Mouse (Mus musculus): Measurements from ENCODE around the gene Setd2. TPM values are rescaled to one million over a fixed set of nuclear protein-coding genes. Genes with fewer than 3 reads are reported as not detected.

Gene Setd2
- polyA plus RNA-seq, 1 experiment from 2014 or later = 29.0 TPM

GRCm38 (mm10) chr9:110533645-110534044 is 1.2 kb downstream of the Setd2 start:
- Histone ChIP-seq H3K36me3 (ENCODE audit: control insufficient read depth, insufficient read depth, low read length) (no peaks in the 10 kb centered on the region), H3K9ac (ENCODE audit: low read length) (peak overlapping the region; percentile 100), H3K4me2 (ENCODE audit: low read depth, low read length) (peak overlapping the region; percentile 88), H3K27me3 (ENCODE audit: control insufficient read depth, insufficient read depth, low read length) (no peaks in the 10 kb centered on the region), H3K27ac (ENCODE audit: low read length) (no peak overlapping the region), H3K9me3 (replicated peaks; ENCODE audit: control insufficient read depth, low read length) (no peaks in the 10 kb centered on the region), H3K4me3 (replicated peaks; ENCODE audit: low read length) (peak overlapping the region; percentile 99), H3K4me1 (ENCODE audit: control insufficient read depth, insufficient read depth, low read length) (peaks cover 15% of the 10 kb centered on the region)
- no peak for ATAC-seq (ENCODE audit: insufficient read depth, low FRiP score)
- WGBS = 20% methylated on average over 5 of the region's 5 CpGs

- Histone ChIP-seq H3K4me1 (ENCODE audit: control insufficient read depth, insufficient read depth, low read length) (peaks cover 15% of the 10 kb centered on the region), H3K27me3 (ENCODE audit: control insufficient read depth, insufficient read depth, low read length) (no peaks in the 10 kb centered on the region), H3K4me3 (replicated peaks; ENCODE audit: low read length) (no peak overlapping the region), H3K9ac (ENCODE audit: low read length) (no peak overlapping the region), H3K27ac (ENCODE audit: low read length) (no peak overlapping the region), H3K4me2 (ENCODE audit: low read depth, low read length) (0 out of 2 replicates have a peak overlapping the region, but pooled peaks have one; percentile 88), H3K36me3 (ENCODE audit: control insufficient read depth, insufficient read depth, low read length) (no peaks in the 10 kb centered on the region), H3K9me3 (replicated peaks; ENCODE audit: control insufficient read depth, low read length) (no peaks in the 10 kb centered on the region)
- no peak for ATAC-seq (ENCODE audit: insufficient read depth, low FRiP score)
- 83% methylated on average over 2 of the region's 2 CpGs for WGBS
Measured at GRCm38 (mm10) chr9:110535114-110535513, 2.7 kb downstream of the Setd2 start.

GRCm38 (mm10) chr9:110536636-110537035 is 4.2 kb downstream of the Setd2 start:
- Histone ChIP-seq H3K4me2 (ENCODE audit: low read depth, low read length) (no peak overlapping the region), H3K27me3 (ENCODE audit: control insufficient read depth, insufficient read depth, low read length) (no peaks in the 10 kb centered on the region), H3K4me1 (ENCODE audit: control insufficient read depth, insufficient read depth, low read length) (peaks cover 15% of the 10 kb centered on the region), H3K4me3 (replicated peaks; ENCODE audit: low read length) (no peak overlapping the region), H3K27ac (ENCODE audit: low read length) (no peak overlapping the region), H3K9ac (ENCODE audit: low read length) (no peak overlapping the region), H3K9me3 (replicated peaks; ENCODE audit: control insufficient read depth, low read length) (no peaks in the 10 kb centered on the region), H3K36me3 (ENCODE audit: control insufficient read depth, insufficient read depth, low read length) (no peaks in the 10 kb centered on the region)
- no peak for ATAC-seq (ENCODE audit: insufficient read depth, low FRiP score)
- WGBS = 90% methylated on average over 2 of the region's 2 CpGs

- Histone ChIP-seq H3K4me1 (ENCODE audit: control insufficient read depth, insufficient read depth, low read length) (peaks cover 15% of the 10 kb centered on the region), H3K9ac (ENCODE audit: low read length) (no peak overlapping the region), H3K27me3 (ENCODE audit: control insufficient read depth, insufficient read depth, low read length) (no peaks in the 10 kb centered on the region), H3K4me3 (replicated peaks; ENCODE audit: low read length) (no peak overlapping the region), H3K4me2 (ENCODE audit: low read depth, low read length) (no peak overlapping the region), H3K36me3 (ENCODE audit: control insufficient read depth, insufficient read depth, low read length) (no peaks in the 10 kb centered on the region), H3K9me3 (replicated peaks; ENCODE audit: control insufficient read depth, low read length) (no peaks in the 10 kb centered on the region), H3K27ac (ENCODE audit: low read length) (no peak overlapping the region)
- no peak for ATAC-seq (ENCODE audit: insufficient read depth, low FRiP score)
Measured at GRCm38 (mm10) chr9:110538511-110538910, 6.1 kb downstream of the Setd2 start.

- Histone ChIP-seq H3K27me3 (ENCODE audit: control insufficient read depth, insufficient read depth, low read length) (no peaks in the 10 kb centered on the region), H3K4me2 (ENCODE audit: low read depth, low read length) (no peak overlapping the region), H3K4me1 (ENCODE audit: control insufficient read depth, insufficient read depth, low read length) (peaks cover 2% of the 10 kb centered on the region; the same call in 1 of the 2 replicates), H3K9me3 (replicated peaks; ENCODE audit: control insufficient read depth, low read length) (no peaks in the 10 kb centered on the region), H3K27ac (ENCODE audit: low read length) (no peak overlapping the region), H3K36me3 (ENCODE audit: control insufficient read depth, insufficient read depth, low read length) (no peaks in the 10 kb centered on the region), H3K9ac (ENCODE audit: low read length) (no peak overlapping the region), H3K4me3 (replicated peaks; ENCODE audit: low read length) (no peak overlapping the region)
- ATAC-seq (ENCODE audit: insufficient read depth, low FRiP score) = no peak
- 73% methylated on average over 4 of the region's 4 CpGs for WGBS
Measured at GRCm38 (mm10) chr9:110541988-110542387, 9.6 kb downstream of the Setd2 start.

- no peak for ATAC-seq (ENCODE audit: insufficient read depth, low FRiP score)
- Histone ChIP-seq H3K27me3 (ENCODE audit: control insufficient read depth, insufficient read depth, low read length) (no peaks in the 10 kb centered on the region), H3K4me1 (ENCODE audit: control insufficient read depth, insufficient read depth, low read length) (peaks cover 2% of the 10 kb centered on the region; the same call in 1 of the 2 replicates), H3K4me2 (ENCODE audit: low read depth, low read length) (no peak overlapping the region), H3K27ac (ENCODE audit: low read length) (no peak overlapping the region), H3K9me3 (replicated peaks; ENCODE audit: control insufficient read depth, low read length) (no peaks in the 10 kb centered on the region), H3K4me3 (replicated peaks; ENCODE audit: low read length) (no peak overlapping the region), H3K36me3 (ENCODE audit: control insufficient read depth, insufficient read depth, low read length) (peaks cover 39% of the 10 kb centered on the region), H3K9ac (ENCODE audit: low read length) (no peak overlapping the region)
- WGBS = 95% methylated on average over 19 of the region's 19 CpGs
Measured at GRCm38 (mm10) chr9:110548261-110548660, 15.9 kb downstream of the Setd2 start.

- Histone ChIP-seq H3K4me1 (ENCODE audit: control insufficient read depth, insufficient read depth, low read length) (no peaks in the 10 kb centered on the region), H3K9me3 (replicated peaks; ENCODE audit: control insufficient read depth, low read length) (no peaks in the 10 kb centered on the region), H3K36me3 (ENCODE audit: control insufficient read depth, insufficient read depth, low read length) (peaks cover 6% of the 10 kb centered on the region; the same call in 1 of the 2 replicates), H3K9ac (ENCODE audit: low read length) (no peak overlapping the region), H3K4me3 (replicated peaks; ENCODE audit: low read length) (no peak overlapping the region), H3K27ac (ENCODE audit: low read length) (no peak overlapping the region), H3K27me3 (ENCODE audit: control insufficient read depth, insufficient read depth, low read length) (no peaks in the 10 kb centered on the region), H3K4me2 (ENCODE audit: low read depth, low read length) (no peak overlapping the region)
- no peak for ATAC-seq (ENCODE audit: insufficient read depth, low FRiP score)
Measured at GRCm38 (mm10) chr9:110568309-110568708, 35.9 kb downstream of the Setd2 start.

GRCm38 (mm10) chr9:110582161-110582560 is 49.8 kb downstream of the Setd2 start:
- no peaks in the 10 kb centered on the region for H3K4me1 ChIP-seq (ENCODE audit: control insufficient read depth, insufficient read depth, low read length)
- no peak for ATAC-seq (ENCODE audit: insufficient read depth, low FRiP score)
- H3K27ac ChIP-seq (ENCODE audit: low read length) = no peak overlapping the region
- no peaks in the 10 kb centered on the region; the same call in 1 of the 2 replicates for H3K36me3 ChIP-seq (ENCODE audit: control insufficient read depth, insufficient read depth, low read length)
- H3K4me2 ChIP-seq (ENCODE audit: low read depth, low read length) = no peak overlapping the region
- no peaks in the 10 kb centered on the region for H3K9me3 ChIP-seq (replicated peaks; ENCODE audit: control insufficient read depth, low read length)
- 91% methylated on average over 2 of the region's 2 CpGs for WGBS
- H3K9ac ChIP-seq (ENCODE audit: low read length) = no peak overlapping the region
- no peaks in the 10 kb centered on the region for H3K27me3 ChIP-seq (ENCODE audit: control insufficient read depth, insufficient read depth, low read length)
- no peak overlapping the region for H3K4me3 ChIP-seq (replicated peaks; ENCODE audit: low read length)

- Histone ChIP-seq H3K4me3 (replicated peaks; ENCODE audit: low read length) (no peak overlapping the region), H3K9ac (ENCODE audit: low read length) (no peak overlapping the region), H3K4me2 (ENCODE audit: low read depth, low read length) (no peak overlapping the region), H3K27ac (ENCODE audit: low read length) (no peak overlapping the region), H3K9me3 (replicated peaks; ENCODE audit: control insufficient read depth, low read length) (no peaks in the 10 kb centered on the region), H3K27me3 (ENCODE audit: control insufficient read depth, insufficient read depth, low read length) (no peaks in the 10 kb centered on the region), H3K36me3 (ENCODE audit: control insufficient read depth, insufficient read depth, low read length) (peaks cover 2% of the 10 kb centered on the region; the same call in 1 of the 2 replicates), H3K4me1 (ENCODE audit: control insufficient read depth, insufficient read depth, low read length) (no peaks in the 10 kb centered on the region)
- WGBS = 91% methylated on average over 1 of the region's 1 CpGs
- no peak for ATAC-seq (ENCODE audit: insufficient read depth, low FRiP score)
Measured at GRCm38 (mm10) chr9:110583521-110583920, 51.1 kb downstream of the Setd2 start.

- Histone ChIP-seq H3K27ac (ENCODE audit: low read length) (no peak overlapping the region), H3K36me3 (ENCODE audit: control insufficient read depth, insufficient read depth, low read length) (peaks cover 19% of the 10 kb centered on the region), H3K9me3 (replicated peaks; ENCODE audit: control insufficient read depth, low read length) (no peaks in the 10 kb centered on the region), H3K9ac (ENCODE audit: low read length) (no peak overlapping the region), H3K27me3 (ENCODE audit: control insufficient read depth, insufficient read depth, low read length) (no peaks in the 10 kb centered on the region), H3K4me3 (replicated peaks; ENCODE audit: low read length) (no peak overlapping the region), H3K4me1 (ENCODE audit: control insufficient read depth, insufficient read depth, low read length) (no peaks in the 10 kb centered on the region), H3K4me2 (ENCODE audit: low read depth, low read length) (no peak overlapping the region)
- WGBS = 91% methylated on average over 3 of the region's 3 CpGs
- no peak for ATAC-seq (ENCODE audit: insufficient read depth, low FRiP score)
Measured at GRCm38 (mm10) chr9:110611471-110611870, 79.1 kb downstream of the Setd2 start.
